Mouse (Mus musculus): ENCODE results near the gene Tha1. TPM values are rescaled to one million over a fixed set of nuclear protein-coding genes. Genes with fewer than 3 reads are reported as not detected.
A peak's percentile ranks its signal among the peaks of the same experiment; 100 is the strongest.

Tha1 gene
- polyA plus RNA-seq, 1 experiment from 2014 or later, result 1.9 TPM

- 13% methylated on average over 28 of the region's 28 CpGs for WGBS (ENCODE audit: insufficient replicate concordance)
- ATAC-seq (ENCODE audit: low read depth) (peak; percentile 80), DNase-seq (peak; percentile 91)
- Histone ChIP-seq H3K27me3 (no peaks in the 10 kb centered on the region), H3K4me3 (replicated peaks) (peak overlapping the region; percentile 57), H3K36me3 (0 out of 2 replicates have a peak, but pooled peaks cover 4% of the 10 kb centered on the region), H3K9me3 (replicated peaks) (no peaks in the 10 kb centered on the region), H3K27ac (peak overlapping the region; percentile 87), H3K4me2 (peak overlapping the region; percentile 69), H3K4me1 (replicated peaks) (peaks cover 98% of the 10 kb centered on the region), H3K9ac (peak overlapping the region; percentile 66)
These were observed 41.0 kb downstream of the Tha1 start for GRCm38 (mm10) chr11:117832086-117832969.

GRCm38 (mm10) chr11:117830401-117830800 is 42.9 kb downstream of the Tha1 start:
- no peak for DNase-seq

GRCm38 (mm10) chr11:117829671-117830215 is 43.5 kb downstream of the Tha1 start:
- WGBS (ENCODE audit: insufficient replicate concordance), result 54% methylated on average over 2 of the region's 2 CpGs
- H3K27me3 ChIP-seq, result no peaks in the 10 kb centered on the region
- peak overlapping the region; percentile 96; the same call in 1 of the 2 replicates for H3K4me2 ChIP-seq
- no peaks in the 10 kb centered on the region for H3K9me3 ChIP-seq (replicated peaks)
- H3K36me3 ChIP-seq, result 0 out of 2 replicates have a peak, but pooled peaks cover 4% of the 10 kb centered on the region
- H3K9ac ChIP-seq, result 0 out of 2 replicates have a peak overlapping the region, but pooled peaks have one; percentile 23
- peaks cover 91% of the 10 kb centered on the region for H3K4me1 ChIP-seq (replicated peaks)
- H3K4me3 ChIP-seq (replicated peaks), result no peak overlapping the region
- DNase-seq (no peak), ATAC-seq (ENCODE audit: low read depth) (no peak)
- peak overlapping the region; percentile 87 for H3K27ac ChIP-seq

More at GRCm38 (mm10) chr11:117830401-117830800, 42.9 kb downstream of the Tha1 start:
- Histone ChIP-seq H3K4me1 (replicated peaks) (peaks cover 95% of the 10 kb centered on the region), H3K36me3 (0 out of 2 replicates have a peak, but pooled peaks cover 4% of the 10 kb centered on the region), H3K27ac (peak overlapping the region; percentile 87), H3K27me3 (no peaks in the 10 kb centered on the region), H3K4me3 (replicated peaks) (no peak overlapping the region), H3K4me2 (peak overlapping the region; percentile 96; the same call in 1 of the 2 replicates), H3K9me3 (replicated peaks) (no peaks in the 10 kb centered on the region), H3K9ac (0 out of 2 replicates have a peak overlapping the region, but pooled peaks have one; percentile 23)
- no peak for ATAC-seq (ENCODE audit: low read depth)
- 57% methylated on average over 9 of the region's 9 CpGs for WGBS (ENCODE audit: insufficient replicate concordance)

- WGBS (ENCODE audit: insufficient replicate concordance), result 8% methylated on average over 9 of the region's 9 CpGs
- H3K27ac ChIP-seq, result peak overlapping the region; percentile 87
- H3K4me3 ChIP-seq (replicated peaks), result no peak overlapping the region
These were observed 44.2 kb downstream of the Tha1 start for GRCm38 (mm10) chr11:117828888-117829604.

GRCm38 (mm10) chr11:117828149-117828887 is 45.0 kb downstream of the Tha1 start:
- H3K9ac ChIP-seq, result peak overlapping the region; percentile 97
- WGBS (ENCODE audit: insufficient replicate concordance), result 52% methylated on average over 18 of the region's 18 CpGs
- peaks cover 91% of the 10 kb centered on the region for H3K4me1 ChIP-seq (replicated peaks)
- H3K27ac ChIP-seq, result peak overlapping the region; percentile 87
- H3K4me3 ChIP-seq (replicated peaks), result no peak overlapping the region
- no peaks in the 10 kb centered on the region for H3K9me3 ChIP-seq (replicated peaks)
- no peaks in the 10 kb centered on the region for H3K27me3 ChIP-seq
- peaks cover 14% of the 10 kb centered on the region for H3K36me3 ChIP-seq
- DNase-seq (no peak), ATAC-seq (ENCODE audit: low read depth) (no peak)
- H3K4me2 ChIP-seq, result peak overlapping the region; percentile 96

More at GRCm38 (mm10) chr11:117828888-117829604, 44.2 kb downstream of the Tha1 start:
- H3K4me1 ChIP-seq (replicated peaks), result peaks cover 90% of the 10 kb centered on the region
- H3K36me3 ChIP-seq, result peaks cover 7% of the 10 kb centered on the region
- DNase-seq, result peak; percentile 59
- H3K27me3 ChIP-seq, result no peaks in the 10 kb centered on the region
- peak overlapping the region; percentile 97; the same call in 1 of the 2 replicates for H3K9ac ChIP-seq
- H3K4me2 ChIP-seq, result peak overlapping the region; percentile 96
- no peaks in the 10 kb centered on the region for H3K9me3 ChIP-seq (replicated peaks)
- ATAC-seq (ENCODE audit: low read depth), result peak; percentile 56

- Histone ChIP-seq H3K9ac (peak overlapping the region; percentile 97), H3K27ac (peak overlapping the region; percentile 44)
These were observed 45.9 kb downstream of the Tha1 start for GRCm38 (mm10) chr11:117827386-117827785.

GRCm38 (mm10) chr11:117826916-117827315 is 46.4 kb downstream of the Tha1 start:
- 70% methylated on average over 8 of the region's 8 CpGs for WGBS (ENCODE audit: insufficient replicate concordance)
- peak overlapping the region; percentile 86 for H3K4me3 ChIP-seq (replicated peaks)

More at GRCm38 (mm10) chr11:117827386-117827785, 45.9 kb downstream of the Tha1 start:
- Histone ChIP-seq H3K27me3 (no peaks in the 10 kb centered on the region), H3K4me3 (replicated peaks) (no peak overlapping the region), H3K4me1 (replicated peaks) (peaks cover 91% of the 10 kb centered on the region), H3K9me3 (replicated peaks) (no peaks in the 10 kb centered on the region), H3K36me3 (peaks cover 20% of the 10 kb centered on the region), H3K4me2 (peak overlapping the region; percentile 96)
- DNase-seq (no peak), ATAC-seq (ENCODE audit: low read depth) (no peak)
- 64% methylated on average over 3 of the region's 3 CpGs for WGBS (ENCODE audit: insufficient replicate concordance)

GRCm38 (mm10) chr11:117826164-117826563 is 47.1 kb downstream of the Tha1 start:
- Histone ChIP-seq H3K4me1 (replicated peaks) (peaks cover 91% of the 10 kb centered on the region), H3K9me3 (replicated peaks) (no peaks in the 10 kb centered on the region), H3K27me3 (no peaks in the 10 kb centered on the region), H3K4me2 (peak overlapping the region; percentile 96), H3K36me3 (peaks cover 32% of the 10 kb centered on the region), H3K4me3 (replicated peaks) (peak overlapping the region; percentile 86), H3K9ac (peak overlapping the region; percentile 97), H3K27ac (peak overlapping the region; percentile 95)
- DNase-seq (no peak), ATAC-seq (ENCODE audit: low read depth) (no peak)
- WGBS (ENCODE audit: insufficient replicate concordance), result 34% methylated on average over 5 of the region's 5 CpGs

More at GRCm38 (mm10) chr11:117826916-117827315, 46.4 kb downstream of the Tha1 start:
- DNase-seq (no peak), ATAC-seq (ENCODE audit: low read depth) (no peak)
- H3K4me2 ChIP-seq, result peak overlapping the region; percentile 96
- H3K27me3 ChIP-seq, result no peaks in the 10 kb centered on the region
- H3K4me1 ChIP-seq (replicated peaks), result peaks cover 91% of the 10 kb centered on the region
- peak overlapping the region; percentile 97; the same call in 1 of the 2 replicates for H3K9ac ChIP-seq
- H3K36me3 ChIP-seq, result peaks cover 25% of the 10 kb centered on the region
- no peaks in the 10 kb centered on the region for H3K9me3 ChIP-seq (replicated peaks)
- H3K27ac ChIP-seq, result peak overlapping the region; percentile 44

- peak within 1 kb of the TSS; percentile 95 for H3K27ac ChIP-seq
- peak within 1 kb of the TSS; percentile 97 for H3K9ac ChIP-seq
- under 1% methylated on average over 34 of the region's 34 CpGs for WGBS (ENCODE audit: insufficient replicate concordance)
- ATAC-seq (ENCODE audit: low read depth) (peak; percentile 62), DNase-seq (peak; percentile 78)
- H3K27me3 ChIP-seq, result no peaks in the 10 kb centered on the region
- peaks cover 89% of the 10 kb centered on the region for H3K4me1 ChIP-seq (replicated peaks)
- peak within 1 kb of the TSS; percentile 96 for H3K4me2 ChIP-seq
- peak within 1 kb of the TSS; percentile 86 for H3K4me3 ChIP-seq (replicated peaks)
- H3K9me3 ChIP-seq (replicated peaks), result no peaks in the 10 kb centered on the region
- peaks cover 39% of the 10 kb centered on the region for H3K36me3 ChIP-seq
These were observed 47.8 kb downstream of the Tha1 start, which contains the start of the genes Afmid and Tk1 for GRCm38 (mm10) chr11:117825333-117826101. Gene Afmid, plus strand, starts transcription at chr11:117825924. Gene Tk1, minus strand, starts transcription at chr11:117826092.
